Mouse (Mus musculus) adrenal gland, postnatal 25 days (tissue): ENCODE measurements around the gene Psmb2. TPM values are rescaled to one million over a fixed set of nuclear protein-coding genes. Genes with fewer than 3 reads are reported as not detected.

ENCODE experiments used
- DNase-seq: peaks from one replicate; pipeline ENCODE4 v3.0.0; 2021; ENCODE audit warnings: mixed read lengths
- long read RNA-seq: library from polyadenylated mRNA; stranded (forward); transcript quantifications from one replicate; pipeline ENCODE4 v2.0.0, GENCODE M21; 2021
- total RNA-seq: library from RNA; stranded (reverse); gene quantifications from 2 replicates; pipeline ENCODE4 v1.2.3, GENCODE M21; 2021

Psmb2 gene
- 149 and 179 TPM in 2 replicates for total RNA-seq
- long read RNA-seq, transcript Psmb2-201 (6 exons, 859 nt) = major isoform, 144 of 157 reads
- long read RNA-seq, partial matches to known transcripts = 4 of 157 reads
- long read RNA-seq, other reads (novel, unspliced or antisense) = 6 of 157 reads

- peak; percentile 99 for DNase-seq
Observed at GRCm38 (mm10) chr4:126677054-126678003, at the start of gene Psmb2. TSS of gene Psmb2 (plus strand) at chr4:126677630.

- DNase-seq = no peak
Observed at GRCm38 (mm10) chr4:126631922-126632321, 45.5 kb upstream of the Psmb2 start.

- DNase-seq = no peak
Observed at GRCm38 (mm10) chr4:126632668-126633067, 44.8 kb upstream of the Psmb2 start.

GRCm38 (mm10) chr4:126636330-126636729 lies 41.1 kb upstream of the Psmb2 start:
- DNase-seq = no peak

- DNase-seq = no peak
Observed at GRCm38 (mm10) chr4:126637446-126637845, 40.0 kb upstream of the Psmb2 start.

GRCm38 (mm10) chr4:126639339-126639738 lies 38.1 kb upstream of the Psmb2 start:
- no peak for DNase-seq

GRCm38 (mm10) chr4:126641901-126642300 lies 35.5 kb upstream of the Psmb2 start:
- no peak for DNase-seq

- DNase-seq = no peak
Observed at GRCm38 (mm10) chr4:126643815-126644214, 33.6 kb upstream of the Psmb2 start.

- DNase-seq = no peak
Observed at GRCm38 (mm10) chr4:126644333-126644963, 33.0 kb upstream of the Psmb2 start.

GRCm38 (mm10) chr4:126647996-126648910 lies 29.2 kb upstream of the Psmb2 start:
- no peak for DNase-seq

GRCm38 (mm10) chr4:126653148-126653547 lies 24.3 kb upstream of the Psmb2 start:
- DNase-seq = no peak

- DNase-seq = no peak
Observed at GRCm38 (mm10) chr4:126655356-126655755, 22.1 kb upstream of the Psmb2 start.

- no peak for DNase-seq
Observed at GRCm38 (mm10) chr4:126661249-126661648, 16.2 kb upstream of the Psmb2 start.

- DNase-seq = no peak
Observed at GRCm38 (mm10) chr4:126667075-126667474, 10.4 kb upstream of the Psmb2 start.

- DNase-seq = no peak
Observed at GRCm38 (mm10) chr4:126682298-126682697, 4.9 kb downstream of the Psmb2 start.

GRCm38 (mm10) chr4:126683084-126683483 lies 5.7 kb downstream of the Psmb2 start:
- DNase-seq = no peak

GRCm38 (mm10) chr4:126689457-126689856 lies 12.0 kb downstream of the Psmb2 start:
- DNase-seq = no peak

GRCm38 (mm10) chr4:126693021-126693420 lies 15.6 kb downstream of the Psmb2 start:
- no peak for DNase-seq

GRCm38 (mm10) chr4:126696908-126697307 lies 19.5 kb downstream of the Psmb2 start:
- DNase-seq = no peak

GRCm38 (mm10) chr4:126706630-126707438 lies 29.4 kb downstream of the Psmb2 start:
- DNase-seq = no peak

GRCm38 (mm10) chr4:126707439-126707826 lies 30.0 kb downstream of the Psmb2 start:
- no peak for DNase-seq
